Mouse (Mus musculus): ENCODE measurements around the gene Gm44965. TPM values are rescaled to one million over a fixed set of nuclear protein-coding genes. Genes with fewer than 3 reads are reported as not detected.

Gene Gm44965
- polyA plus RNA-seq, 1 experiment from 2014 or later = not detected

DNA sequence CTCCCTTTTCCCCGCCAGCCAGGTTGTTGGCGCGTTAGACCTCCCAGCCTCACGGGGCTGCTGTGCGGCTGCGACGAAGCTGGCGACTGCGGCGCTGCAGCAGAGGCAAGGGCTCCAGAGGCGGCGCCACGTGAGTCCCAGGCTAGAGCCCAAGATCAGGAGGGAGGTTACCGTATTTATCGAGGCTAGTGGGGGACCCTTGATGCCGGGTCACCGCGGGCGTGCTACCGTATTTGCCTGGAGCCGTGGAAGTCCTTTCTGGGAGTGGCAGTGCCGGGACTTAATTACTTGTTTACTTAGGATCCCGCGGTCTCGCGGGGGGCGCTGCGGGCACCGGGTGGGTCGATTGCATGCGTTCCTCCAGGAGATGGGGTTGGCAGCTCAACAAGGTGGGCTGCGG, 33.2 kb downstream of the Gm44965 start:
- no peak for ATAC-seq (ENCODE audit: extremely low read depth, insufficient number of reproducible peaks, low FRiP score, low TSS enrichment)
- peak overlapping the region; percentile 61 for H3K4me3 ChIP-seq
- H3K4me2 ChIP-seq = peak overlapping the region; percentile 90
- H3K4me1 ChIP-seq = peaks cover 28% of the 10 kb centered on the region
- no peak overlapping the region for H3K27ac ChIP-seq (replicated peaks)
- peak overlapping the region; percentile 81 for H3K9ac ChIP-seq
- H3K9me3 ChIP-seq = no peaks in the 10 kb centered on the region
- under 1% methylated on average over 32 of the region's 32 CpGs for WGBS
- peaks cover 52% of the 10 kb centered on the region for H3K27me3 ChIP-seq (replicated peaks)
- H3K36me3 ChIP-seq = peaks cover 2% of the 10 kb centered on the region; the same call in 1 of the 2 replicates

DNA sequence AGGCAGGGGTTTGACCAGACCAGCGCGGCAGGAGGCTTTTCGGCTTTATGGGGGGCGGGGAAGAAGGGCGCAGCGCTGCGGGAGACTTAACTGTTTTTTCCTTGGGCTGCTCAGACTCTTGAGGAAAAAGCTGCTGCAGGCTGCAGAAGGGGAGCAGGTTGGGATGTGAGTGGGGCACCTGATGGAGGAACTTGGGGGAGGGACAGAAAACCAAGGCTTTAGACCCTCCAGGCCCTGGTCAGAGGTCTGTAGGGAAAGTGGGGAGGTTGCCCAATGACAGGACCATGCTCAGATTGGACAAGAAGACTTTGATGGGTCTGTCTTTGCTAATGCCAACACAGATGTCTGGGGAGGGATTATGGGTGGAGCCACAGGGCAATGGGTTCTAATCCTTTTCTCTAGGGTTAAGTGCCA, 33.8 kb downstream of the Gm44965 start:
- H3K27ac ChIP-seq (replicated peaks) = no peak overlapping the region
- no peaks in the 10 kb centered on the region for H3K36me3 ChIP-seq
- H3K27me3 ChIP-seq (replicated peaks) = peaks cover 52% of the 10 kb centered on the region
- WGBS = 6% methylated on average over 7 of the region's 7 CpGs
- ATAC-seq (ENCODE audit: extremely low read depth, insufficient number of reproducible peaks, low FRiP score, low TSS enrichment) = no peak
- peak overlapping the region; percentile 90 for H3K4me2 ChIP-seq
- peak overlapping the region; percentile 61 for H3K4me3 ChIP-seq
- peak overlapping the region; percentile 81 for H3K9ac ChIP-seq
- H3K4me1 ChIP-seq = peaks cover 28% of the 10 kb centered on the region
- H3K9me3 ChIP-seq = no peaks in the 10 kb centered on the region

DNA sequence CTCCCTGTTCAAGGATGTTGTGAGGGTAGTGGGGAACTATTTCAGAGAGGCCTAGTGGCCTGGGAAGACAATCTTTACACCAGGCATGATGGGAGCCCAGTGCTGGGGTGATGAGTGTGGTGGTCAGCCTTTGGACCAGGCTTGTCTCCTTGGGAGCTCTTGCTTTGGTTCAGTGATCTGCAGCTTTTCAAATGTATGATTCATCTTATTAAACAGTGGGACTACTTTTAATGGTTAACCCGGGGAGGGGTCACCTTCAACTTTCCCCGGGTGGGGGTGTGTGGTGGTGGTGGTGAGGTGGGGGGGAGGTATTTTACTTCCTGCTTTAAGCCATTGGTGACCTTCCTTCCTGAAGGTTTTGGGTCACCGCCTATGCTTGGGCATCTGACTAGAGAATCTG, 34.6 kb downstream of the Gm44965 start:
- peaks cover 28% of the 10 kb centered on the region for H3K4me1 ChIP-seq
- no peak for ATAC-seq (ENCODE audit: extremely low read depth, insufficient number of reproducible peaks, low FRiP score, low TSS enrichment)
- H3K9me3 ChIP-seq = no peaks in the 10 kb centered on the region
- H3K4me3 ChIP-seq = no peak overlapping the region
- WGBS = 61% methylated on average over 3 of the region's 3 CpGs
- no peaks in the 10 kb centered on the region for H3K36me3 ChIP-seq
- no peak overlapping the region for H3K27ac ChIP-seq (replicated peaks)
- peaks cover 52% of the 10 kb centered on the region for H3K27me3 ChIP-seq (replicated peaks)
- H3K4me2 ChIP-seq = peak overlapping the region; percentile 74
- no peak overlapping the region for H3K9ac ChIP-seq

DNA sequence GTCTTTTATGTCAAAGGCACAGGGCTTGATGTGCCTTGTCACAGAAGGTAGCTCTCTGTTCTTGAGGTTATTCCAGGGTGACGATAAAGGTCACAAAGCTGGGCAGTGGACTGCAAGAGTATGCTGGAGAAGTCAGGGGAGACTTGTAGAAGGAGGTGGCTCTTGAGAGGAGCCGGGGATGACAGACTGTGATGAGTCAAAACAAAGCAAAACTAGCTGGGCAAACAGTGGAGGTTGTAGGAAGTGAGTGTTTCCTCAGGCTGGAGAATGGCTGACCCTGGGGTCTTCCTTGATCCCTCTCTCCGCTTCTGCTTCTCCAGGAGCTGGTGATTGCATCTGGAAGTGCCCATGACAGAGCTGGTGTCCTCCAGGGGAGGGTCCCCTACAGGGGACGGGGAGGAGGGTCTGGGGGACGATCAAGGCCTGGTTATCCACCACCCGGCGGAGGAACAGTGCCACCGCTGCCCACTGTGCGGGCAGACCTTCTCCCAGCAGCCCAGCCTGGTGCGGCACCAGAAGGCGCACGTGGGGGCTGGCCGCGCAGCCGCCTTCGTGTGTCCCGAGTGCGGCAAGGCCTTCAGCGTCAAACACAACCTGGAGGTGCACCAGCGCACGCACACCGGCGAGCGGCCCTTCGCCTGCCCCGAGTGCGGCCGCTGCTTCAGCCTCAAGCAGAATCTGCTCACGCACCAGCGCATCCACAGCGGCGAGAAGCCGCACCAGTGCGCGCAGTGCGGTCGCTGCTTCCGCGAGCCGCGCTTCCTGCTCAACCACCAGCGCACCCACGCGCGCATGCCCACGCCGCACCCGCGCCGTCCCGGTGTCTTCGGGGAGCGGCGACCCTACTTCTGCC, 35.3 kb downstream of the Gm44965 start:
- Histone ChIP-seq H3K4me3 (peak overlapping the region; percentile 51), H3K9me3 (no peaks in the 10 kb centered on the region), H3K36me3 (no peaks in the 10 kb centered on the region), H3K4me2 (peak overlapping the region; percentile 74), H3K27me3 (replicated peaks) (peaks cover 52% of the 10 kb centered on the region), H3K4me1 (peaks cover 28% of the 10 kb centered on the region), H3K27ac (replicated peaks) (no peak overlapping the region), H3K9ac (peak overlapping the region; percentile 74)
- ATAC-seq (ENCODE audit: extremely low read depth, insufficient number of reproducible peaks, low FRiP score, low TSS enrichment) = no peak
- 5% methylated on average over 54 of the region's 54 CpGs for WGBS

DNA sequence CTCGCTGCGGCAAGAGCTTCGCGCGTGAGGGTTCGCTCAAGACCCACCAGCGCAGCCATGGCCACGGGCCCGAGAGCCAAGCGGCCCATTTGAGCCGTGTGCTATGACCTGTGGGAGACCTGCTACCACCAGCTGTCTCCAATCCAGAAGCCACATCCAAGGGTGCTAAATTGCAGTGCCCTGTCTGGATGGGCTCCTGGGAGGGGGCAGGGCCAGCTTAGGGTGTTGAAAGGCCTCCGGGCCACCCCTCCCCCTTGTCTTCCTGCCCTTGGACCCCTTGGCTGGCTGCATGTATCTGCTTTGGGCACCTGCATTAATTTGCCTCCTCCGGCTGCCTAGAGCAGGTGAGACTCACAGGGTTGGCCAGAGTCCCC, 35.9 kb downstream of the Gm44965 start:
- peak overlapping the region; percentile 74 for H3K4me2 ChIP-seq
- H3K27me3 ChIP-seq (replicated peaks) = peaks cover 52% of the 10 kb centered on the region
- H3K36me3 ChIP-seq = no peaks in the 10 kb centered on the region
- no peaks in the 10 kb centered on the region for H3K9me3 ChIP-seq
- WGBS = 4% methylated on average over 13 of the region's 13 CpGs
- H3K4me3 ChIP-seq = peak overlapping the region; percentile 51
- no peak overlapping the region for H3K27ac ChIP-seq (replicated peaks)
- H3K9ac ChIP-seq = peak overlapping the region; percentile 74
- peaks cover 28% of the 10 kb centered on the region for H3K4me1 ChIP-seq
- ATAC-seq (ENCODE audit: extremely low read depth, insufficient number of reproducible peaks, low FRiP score, low TSS enrichment) = no peak

DNA sequence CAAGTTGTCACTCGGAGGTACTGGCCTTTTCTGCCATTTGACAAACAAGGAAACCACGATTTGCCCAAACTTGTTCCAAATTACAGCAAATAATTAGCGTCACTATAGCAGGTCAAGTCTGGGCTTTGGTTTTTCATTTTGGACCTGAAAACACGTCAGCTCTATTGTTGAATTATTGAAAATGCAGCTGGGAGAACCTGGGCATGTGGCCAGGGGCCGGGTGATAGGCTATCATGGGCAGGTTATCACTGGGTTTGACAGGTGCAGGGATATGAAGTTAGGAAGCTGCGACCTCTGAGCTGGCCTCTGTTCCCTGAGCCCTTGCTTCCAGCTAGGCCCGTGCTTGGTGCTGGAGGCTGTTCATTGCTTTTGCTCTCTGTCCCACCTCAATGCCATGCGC, 37.1 kb downstream of the Gm44965 start:
- H3K9ac ChIP-seq = no peak overlapping the region
- H3K36me3 ChIP-seq = no peaks in the 10 kb centered on the region
- peaks cover 28% of the 10 kb centered on the region for H3K4me1 ChIP-seq
- no peaks in the 10 kb centered on the region for H3K9me3 ChIP-seq
- H3K4me3 ChIP-seq = no peak overlapping the region
- 81% methylated on average over 8 of the region's 8 CpGs for WGBS
- H3K27ac ChIP-seq (replicated peaks) = no peak overlapping the region
- no peak for ATAC-seq (ENCODE audit: extremely low read depth, insufficient number of reproducible peaks, low FRiP score, low TSS enrichment)
- H3K4me2 ChIP-seq = no peak overlapping the region
- peaks cover 41% of the 10 kb centered on the region for H3K27me3 ChIP-seq (replicated peaks)

DNA sequence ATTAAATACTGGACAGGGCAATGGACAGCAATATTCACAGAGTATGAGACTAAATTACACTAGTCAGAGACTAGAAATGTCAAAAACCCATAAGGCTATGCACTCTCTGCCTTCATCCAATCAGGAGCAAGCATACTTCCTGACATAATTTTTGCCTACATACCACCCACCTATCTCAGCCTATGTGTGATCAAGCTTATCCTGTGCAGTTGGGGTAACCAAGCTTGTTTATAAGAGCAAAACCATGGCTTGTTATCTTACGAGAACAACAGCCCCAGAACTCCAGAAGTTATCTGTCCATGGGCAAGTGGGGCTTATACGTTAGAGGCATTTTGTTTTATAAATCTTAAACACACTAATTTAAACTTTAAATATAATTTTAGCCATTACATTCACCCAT, 41.4 kb downstream of the Gm44965 start:
- WGBS = 71% methylated on average over 2 of the region's 2 CpGs
- no peak for ATAC-seq (ENCODE audit: extremely low read depth, insufficient number of reproducible peaks, low FRiP score, low TSS enrichment)

DNA sequence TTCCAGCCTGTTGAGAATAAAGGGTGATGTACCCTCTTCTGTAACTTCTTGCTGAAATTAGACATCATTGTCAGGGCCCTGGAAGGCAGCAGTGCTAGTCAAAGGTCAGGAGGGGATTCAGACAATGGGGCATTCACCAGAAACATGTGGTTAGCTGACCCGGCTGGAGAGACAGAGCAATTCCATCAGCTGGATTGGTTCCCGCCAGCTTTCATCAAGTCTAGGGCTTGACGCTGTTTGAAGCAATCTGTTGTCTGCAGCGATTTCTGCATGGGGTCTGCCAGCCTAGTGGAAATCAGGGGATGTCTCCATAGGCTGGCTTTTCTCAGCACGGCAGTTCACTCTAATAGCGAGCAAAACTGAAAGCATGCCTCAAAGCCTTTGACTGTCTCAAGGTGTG, 42.8 kb downstream of the Gm44965 start:
- peak overlapping the region; percentile 29 for H3K4me2 ChIP-seq

More for the DNA sequence above, 41.4 kb downstream of the Gm44965 start:
- Histone ChIP-seq H3K36me3 (no peaks in the 10 kb centered on the region), H3K27ac (replicated peaks) (no peak overlapping the region), H3K9me3 (no peaks in the 10 kb centered on the region), H3K9ac (no peak overlapping the region), H3K4me3 (no peak overlapping the region), H3K4me2 (no peak overlapping the region), H3K27me3 (replicated peaks) (peaks cover 6% of the 10 kb centered on the region; the same call in 1 of the 2 replicates), H3K4me1 (peaks cover 18% of the 10 kb centered on the region)

DNA sequence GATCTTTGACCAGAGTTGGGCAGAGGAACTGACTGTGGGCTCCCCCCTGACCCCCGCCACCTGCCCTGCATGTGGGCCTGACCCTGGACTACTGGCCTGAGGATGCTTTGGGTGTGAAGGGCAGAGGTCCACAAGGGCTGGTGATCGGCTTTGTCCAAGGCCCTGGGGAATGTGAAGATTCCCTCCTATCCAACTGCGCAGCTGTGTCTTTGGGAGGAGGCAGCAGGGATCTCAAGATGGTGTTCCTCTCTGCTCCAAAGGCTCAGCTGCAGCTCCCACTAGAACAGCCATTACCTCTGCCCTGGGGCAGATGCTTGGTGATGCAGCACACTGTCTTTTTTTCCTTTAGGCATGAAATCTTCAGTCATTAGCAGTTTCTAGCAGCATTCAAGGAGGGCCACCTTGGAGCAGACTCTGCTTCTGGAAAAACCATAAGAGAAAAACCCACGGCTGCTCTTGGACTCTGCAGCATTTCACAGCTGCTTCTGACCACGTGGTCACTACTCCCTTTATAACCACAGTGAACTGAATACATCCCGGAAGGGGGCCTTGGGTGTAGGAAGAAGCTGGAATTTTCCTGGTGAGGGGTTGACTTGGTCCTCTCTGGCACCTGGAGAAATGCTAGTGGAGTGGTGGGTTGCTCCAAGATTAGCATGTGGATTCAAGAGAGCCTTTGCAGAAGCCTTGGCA, 44.2 kb downstream of the Gm44965 start:
- WGBS = 68% methylated on average over 6 of the region's 6 CpGs
- Histone ChIP-seq H3K4me3 (no peak overlapping the region), H3K27ac (replicated peaks) (no peak overlapping the region), H3K4me1 (peaks cover 18% of the 10 kb centered on the region), H3K36me3 (no peaks in the 10 kb centered on the region), H3K9me3 (no peaks in the 10 kb centered on the region), H3K4me2 (no peak overlapping the region), H3K9ac (no peak overlapping the region), H3K27me3 (replicated peaks) (no peaks in the 10 kb centered on the region)
- no peak for ATAC-seq (ENCODE audit: extremely low read depth, insufficient number of reproducible peaks, low FRiP score, low TSS enrichment)

More for the DNA sequence above, 42.8 kb downstream of the Gm44965 start:
- no peaks in the 10 kb centered on the region for H3K9me3 ChIP-seq
- peak overlapping the region; percentile 67 for H3K27ac ChIP-seq (replicated peaks)
- no peak overlapping the region for H3K9ac ChIP-seq
- peaks cover 18% of the 10 kb centered on the region for H3K4me1 ChIP-seq
- ATAC-seq (ENCODE audit: extremely low read depth, insufficient number of reproducible peaks, low FRiP score, low TSS enrichment) = no peak
- no peaks in the 10 kb centered on the region for H3K27me3 ChIP-seq (replicated peaks)
- WGBS = 35% methylated on average over 6 of the region's 6 CpGs
- H3K36me3 ChIP-seq = no peaks in the 10 kb centered on the region
- no peak overlapping the region for H3K4me3 ChIP-seq

DNA sequence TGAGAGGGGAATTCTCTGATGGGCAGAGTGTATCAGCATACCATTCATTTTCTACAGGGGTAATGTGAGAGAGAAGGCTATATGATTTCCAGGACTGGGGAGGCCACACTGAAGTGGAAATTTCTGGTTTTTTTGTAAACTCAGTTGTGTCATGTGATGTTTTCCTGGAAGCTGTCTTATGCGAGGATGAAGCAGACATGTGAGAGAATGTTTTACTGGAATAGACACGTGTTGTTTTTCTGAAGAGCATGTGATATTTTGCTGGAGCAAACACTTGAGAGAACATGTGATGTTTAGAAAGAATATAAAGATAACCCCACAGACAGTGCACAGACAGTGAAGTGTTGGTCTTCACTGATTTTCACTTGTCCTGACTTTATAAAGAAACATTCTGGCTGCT, 44.8 kb downstream of the Gm44965 start:
- Histone ChIP-seq H3K9ac (no peak overlapping the region), H3K4me3 (no peak overlapping the region), H3K27ac (replicated peaks) (no peak overlapping the region), H3K4me2 (no peak overlapping the region), H3K9me3 (no peaks in the 10 kb centered on the region), H3K36me3 (no peaks in the 10 kb centered on the region), H3K4me1 (peaks cover 18% of the 10 kb centered on the region), H3K27me3 (replicated peaks) (no peaks in the 10 kb centered on the region)
- ATAC-seq (ENCODE audit: extremely low read depth, insufficient number of reproducible peaks, low FRiP score, low TSS enrichment) = no peak
- 57% methylated on average over 2 of the region's 2 CpGs for WGBS

DNA sequence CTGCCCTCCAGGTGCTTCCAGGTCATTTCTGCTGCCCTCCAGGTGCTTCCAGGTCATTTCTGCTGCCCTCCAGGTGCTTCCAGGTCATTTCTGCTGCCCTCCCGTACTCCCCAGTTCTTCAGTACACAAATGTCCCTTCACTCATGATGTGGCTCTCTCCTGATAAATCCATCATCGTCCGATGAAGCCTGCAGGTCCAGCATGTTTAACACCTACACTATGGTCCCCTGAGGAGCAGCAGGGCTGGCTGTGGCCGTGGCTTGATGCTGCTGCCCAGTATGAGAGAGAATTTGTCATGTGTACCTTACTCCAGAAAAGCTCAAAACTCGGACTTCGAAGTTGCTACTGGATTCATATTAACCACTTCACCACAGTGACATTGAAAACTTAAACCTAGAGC, 47.6 kb downstream of the Gm44965 start:
- Histone ChIP-seq H3K4me3 (no peak overlapping the region), H3K27me3 (replicated peaks) (peaks cover 3% of the 10 kb centered on the region; the same call in 1 of the 2 replicates), H3K27ac (replicated peaks) (no peak overlapping the region), H3K9ac (no peak overlapping the region), H3K4me1 (peaks cover 17% of the 10 kb centered on the region), H3K36me3 (no peaks in the 10 kb centered on the region), H3K9me3 (no peaks in the 10 kb centered on the region), H3K4me2 (no peak overlapping the region)
- WGBS = 63% methylated on average over 6 of the region's 6 CpGs
- no peak for ATAC-seq (ENCODE audit: extremely low read depth, insufficient number of reproducible peaks, low FRiP score, low TSS enrichment)
